Mouse (Mus musculus) thymus, postnatal 0 days (tissue): ENCODE measurements at regions not wholly inside any gene's neighbourhood (a gene's known extent, or its start where the extent isn't known, plus 50 kb on each side); places are given as distances from the start of the nearest gene placed in this dataset.

ENCODE experiments used
- DNase-seq: peaks from one replicate; pipeline ENCODE4 v3.0.0-alpha.2; 2015; ENCODE audit warnings: low spot score

DNA sequence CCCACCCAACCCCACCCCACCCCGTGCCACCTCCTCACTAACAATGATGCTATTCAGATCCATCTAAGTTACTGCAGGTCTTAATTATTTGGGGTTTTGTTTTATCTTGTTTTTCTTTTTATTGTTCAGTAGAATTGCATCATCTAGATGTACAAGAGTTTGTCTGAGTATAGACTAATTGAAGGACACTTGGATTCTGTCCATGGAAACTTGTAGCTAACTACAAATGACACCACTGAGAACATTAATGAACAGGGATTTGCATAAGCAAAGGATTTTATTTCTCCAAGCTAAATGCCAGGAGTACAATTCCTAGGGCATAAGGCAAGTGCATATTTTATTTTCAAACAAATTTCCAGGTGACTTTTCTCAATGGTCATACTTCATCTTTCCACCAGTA is 318.4 kb upstream of the Slc7a11 start:
- no peak for DNase-seq

DNA sequence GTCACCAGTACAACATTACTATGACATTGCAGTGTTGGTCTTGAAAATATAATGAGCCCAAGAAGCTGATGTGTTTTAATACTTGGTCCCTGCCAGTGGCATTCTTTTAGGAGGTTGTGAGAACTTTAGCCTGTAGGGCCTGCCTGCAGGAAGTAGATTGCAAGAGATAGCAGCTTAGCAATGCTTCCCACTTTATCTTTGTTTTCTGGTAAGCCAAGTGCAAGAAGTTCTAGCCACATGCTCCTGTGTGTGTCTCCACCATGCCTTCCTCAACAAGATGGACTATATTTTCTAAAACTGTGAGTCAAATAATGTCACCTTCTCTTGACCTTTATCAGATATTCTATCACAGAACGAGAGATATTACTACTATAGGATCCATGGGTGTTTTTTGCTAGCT is 314.7 kb upstream of the Slc7a11 start:
- no peak for DNase-seq

DNA sequence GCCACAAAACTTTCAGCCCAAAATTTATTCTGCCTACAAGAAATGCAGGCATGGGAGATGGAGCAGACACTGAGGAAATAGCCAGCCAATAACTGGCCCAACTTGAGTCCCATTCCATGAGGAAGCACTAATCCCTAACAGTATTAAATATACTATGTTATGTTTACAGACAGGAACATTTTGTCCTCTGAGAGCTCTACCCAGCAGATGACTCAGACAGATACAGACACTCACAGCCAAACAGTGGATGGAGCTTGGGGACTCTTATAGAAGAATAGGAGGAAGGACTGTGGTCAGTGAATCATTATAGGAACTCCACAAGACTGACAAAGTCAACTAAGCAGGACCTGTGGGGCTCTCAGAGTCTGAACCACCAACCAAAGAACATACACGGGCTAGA is 293.8 kb upstream of the Slc7a11 start:
- no peak for DNase-seq

DNA sequence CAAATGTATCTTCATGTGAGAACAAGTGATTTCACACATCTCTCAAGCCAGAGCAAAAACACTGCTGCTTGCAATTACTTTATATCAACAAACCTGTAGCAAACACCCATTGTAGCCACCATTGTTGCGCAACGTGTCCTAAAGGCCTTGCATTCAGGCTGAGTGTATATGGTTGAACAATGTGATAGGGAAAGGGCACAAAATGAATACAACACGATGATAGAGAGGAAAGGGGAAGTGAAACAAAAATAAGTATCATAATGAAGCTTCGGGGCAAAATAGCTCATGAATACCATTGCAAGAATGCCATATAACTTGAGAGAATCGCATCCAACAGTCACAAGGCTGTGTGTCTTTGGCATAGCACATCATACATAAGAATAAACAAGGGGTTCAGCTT is 275.6 kb upstream of the Slc7a11 start:
- DNase-seq: no peak

DNA sequence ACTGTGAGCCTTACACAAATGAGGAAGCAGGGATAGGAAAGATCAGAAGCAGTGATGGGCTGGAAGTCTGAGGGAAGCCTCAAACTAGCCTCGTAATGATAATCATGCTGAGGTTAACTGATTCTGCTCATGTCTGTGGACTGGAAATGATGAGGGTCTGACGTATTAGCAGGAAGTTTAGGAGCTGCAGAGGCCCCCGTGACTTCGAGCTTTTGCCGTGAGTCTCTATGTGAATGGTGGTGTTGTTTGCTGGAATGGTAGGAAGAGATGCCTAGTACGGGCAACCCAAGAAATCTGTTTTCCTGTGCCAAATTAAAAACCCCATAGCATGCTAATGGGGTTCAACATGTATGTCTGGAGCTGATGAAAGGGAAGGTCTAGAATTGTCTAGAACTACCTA is 270.0 kb upstream of the Slc7a11 start:
- no peak for DNase-seq

DNA sequence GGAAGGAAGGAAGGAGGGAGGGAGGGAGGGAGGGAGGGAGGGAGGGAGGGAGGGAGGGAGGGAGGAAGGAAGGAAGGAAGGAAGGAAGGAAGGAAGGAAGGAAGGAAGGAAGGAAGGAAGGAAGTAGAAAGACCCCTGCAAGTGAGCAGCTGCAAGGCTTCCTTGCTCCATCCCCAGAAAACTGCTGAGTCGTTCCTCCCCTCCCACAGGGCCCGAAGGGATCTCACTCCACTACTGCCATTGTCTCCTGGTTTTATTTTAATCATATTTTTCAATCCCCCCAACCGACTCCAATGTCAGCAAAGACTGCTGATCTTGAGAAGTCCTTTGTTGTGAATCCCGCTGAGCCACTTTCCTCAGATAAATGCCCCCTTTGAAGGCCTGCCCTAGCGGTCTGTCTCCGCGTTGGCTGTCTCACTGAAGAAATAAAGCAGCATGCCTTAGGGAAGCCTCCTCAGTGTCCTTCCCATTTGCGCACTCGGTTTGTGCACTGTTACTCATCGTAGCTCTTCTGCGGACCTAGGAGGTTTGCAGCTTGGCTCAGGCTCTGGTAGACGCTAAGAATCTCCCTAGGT is 266.1 kb upstream of the Slc7a11 start:
- no peak for DNase-seq

DNA sequence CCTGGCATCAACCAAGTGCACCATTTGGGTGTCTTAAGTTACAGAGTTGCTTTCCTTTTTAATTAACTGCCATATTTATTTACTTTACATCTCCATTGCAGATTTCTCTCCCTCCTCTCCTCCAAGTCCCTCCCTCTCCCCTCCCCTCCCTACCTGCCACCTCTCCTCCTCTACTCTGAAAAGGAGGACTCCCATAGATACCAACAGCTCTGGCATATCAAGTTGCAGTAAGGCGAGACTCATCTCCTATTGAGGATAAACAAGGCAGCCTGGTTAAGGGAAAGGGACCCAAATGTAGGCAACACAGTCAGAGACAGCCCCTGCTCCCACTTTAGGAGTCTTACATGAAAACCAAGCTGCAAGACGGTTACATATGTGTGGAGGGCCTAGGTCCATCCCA is 263.3 kb upstream of the Slc7a11 start:
- DNase-seq: no peak

DNA sequence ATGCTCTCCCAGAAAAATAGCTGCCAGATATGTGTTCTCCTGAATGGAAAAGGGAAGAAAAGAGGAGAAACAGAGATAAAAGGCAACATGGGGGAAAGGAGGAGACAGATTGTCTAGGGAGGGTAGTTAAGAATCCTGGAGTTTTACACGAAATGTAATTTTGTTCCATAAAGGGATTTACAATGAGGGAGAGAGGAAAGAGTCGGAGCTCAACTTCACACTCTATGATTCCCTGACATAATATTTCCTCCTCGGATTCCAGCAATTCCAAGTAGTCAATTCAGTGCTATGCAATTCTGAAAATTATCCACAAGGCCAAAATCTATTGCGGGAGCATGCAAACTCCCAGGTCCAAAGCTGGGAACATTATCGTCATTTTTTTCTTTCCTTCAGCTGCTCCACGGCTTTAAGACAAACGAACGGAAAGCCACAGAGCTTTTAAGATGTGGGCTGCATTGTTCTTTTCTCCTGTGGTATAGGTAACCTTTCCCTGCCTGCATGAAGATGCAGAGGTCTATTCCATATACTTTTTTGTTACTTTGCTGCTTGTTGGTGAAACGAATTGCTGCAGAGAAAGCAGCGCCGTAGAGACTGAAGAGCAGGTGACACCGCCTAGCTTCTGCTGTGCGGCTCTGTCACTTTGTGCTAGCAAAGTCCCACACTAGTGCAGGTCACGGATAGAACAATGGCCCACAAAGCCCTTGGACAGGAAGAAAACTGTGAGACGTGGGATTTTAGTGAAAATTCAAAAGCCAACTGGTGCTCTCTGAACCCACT is 251.7 kb upstream of the Slc7a11 start:
- DNase-seq: peak; percentile 37

DNA sequence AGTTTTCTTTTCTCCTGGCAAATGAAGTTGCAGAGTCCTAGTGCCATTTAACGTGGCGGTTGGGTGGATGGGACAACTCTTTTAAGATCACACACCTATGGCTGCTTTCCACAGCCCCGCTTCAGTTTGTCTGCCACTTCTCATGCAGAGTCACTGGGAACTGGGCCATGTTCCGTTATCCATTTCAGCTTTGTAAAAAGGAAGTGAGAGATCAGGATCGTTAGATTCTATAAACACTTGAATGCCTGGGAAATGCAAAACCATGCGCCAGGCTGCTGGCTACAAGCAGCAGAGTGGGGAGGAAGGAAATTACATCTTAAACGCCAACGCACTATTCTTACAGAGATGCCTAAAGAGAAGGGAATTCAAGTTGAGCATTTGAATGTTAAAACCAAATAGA is 251.1 kb upstream of the Slc7a11 start:
- no peak for DNase-seq

DNA sequence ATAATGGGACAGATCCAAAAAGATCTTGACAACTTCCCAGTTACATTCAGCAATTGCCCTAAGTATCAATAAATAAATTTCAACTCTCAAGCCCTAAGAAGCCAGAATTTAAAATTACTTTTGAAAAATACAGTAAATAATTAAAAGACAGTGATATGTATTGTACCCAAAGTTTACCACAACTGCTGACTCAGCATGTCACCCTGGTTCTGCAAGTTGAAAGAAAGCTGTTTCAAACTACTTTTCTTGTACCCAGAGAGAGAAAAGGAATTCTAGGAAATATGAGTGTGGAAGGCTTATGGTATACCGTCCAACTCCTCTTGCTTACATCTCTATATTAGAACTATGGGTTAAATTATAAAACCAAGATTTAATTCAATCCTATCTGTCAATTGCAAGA is 248.9 kb upstream of the Slc7a11 start:
- no peak for DNase-seq

DNA sequence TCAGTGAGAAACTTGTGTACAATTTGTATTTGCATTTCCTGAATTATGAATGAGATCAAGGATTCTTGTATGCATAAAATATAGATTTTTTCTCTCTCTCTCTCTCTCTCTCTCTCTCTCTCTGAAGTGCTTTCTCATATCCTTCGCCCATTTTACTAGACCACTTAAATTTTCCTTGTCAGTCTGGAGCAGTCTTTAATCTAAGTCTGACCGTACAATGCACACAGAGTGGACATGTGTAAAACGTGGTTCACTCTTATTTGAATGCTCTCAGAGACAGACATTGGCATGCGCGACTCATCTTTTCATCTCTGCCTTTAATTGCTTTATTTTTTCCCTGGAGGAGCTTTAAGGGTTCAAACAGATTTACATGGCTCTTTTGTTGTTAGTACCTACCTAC is 247.3 kb upstream of the Slc7a11 start:
- no peak for DNase-seq

DNA sequence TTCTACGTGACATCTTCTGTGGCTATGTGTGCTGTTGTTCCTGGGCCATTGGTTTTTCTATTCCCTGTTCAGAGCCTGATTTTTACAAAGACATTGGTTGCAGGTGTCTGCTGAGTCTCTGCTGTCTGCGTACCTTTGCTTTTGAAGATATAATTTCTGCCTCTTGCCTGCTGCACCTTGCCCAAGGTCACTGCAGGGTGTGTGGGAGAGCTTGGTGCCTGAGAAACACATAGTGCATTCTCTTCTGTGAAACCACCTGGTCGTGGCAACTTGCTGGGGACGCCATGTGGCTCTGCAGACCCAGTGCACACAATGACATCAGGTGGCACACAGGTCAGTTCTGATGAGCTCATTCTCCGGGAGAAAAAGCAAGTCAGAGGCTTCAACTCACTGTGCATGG is 246.0 kb upstream of the Slc7a11 start:
- peak; percentile 53 for DNase-seq

DNA sequence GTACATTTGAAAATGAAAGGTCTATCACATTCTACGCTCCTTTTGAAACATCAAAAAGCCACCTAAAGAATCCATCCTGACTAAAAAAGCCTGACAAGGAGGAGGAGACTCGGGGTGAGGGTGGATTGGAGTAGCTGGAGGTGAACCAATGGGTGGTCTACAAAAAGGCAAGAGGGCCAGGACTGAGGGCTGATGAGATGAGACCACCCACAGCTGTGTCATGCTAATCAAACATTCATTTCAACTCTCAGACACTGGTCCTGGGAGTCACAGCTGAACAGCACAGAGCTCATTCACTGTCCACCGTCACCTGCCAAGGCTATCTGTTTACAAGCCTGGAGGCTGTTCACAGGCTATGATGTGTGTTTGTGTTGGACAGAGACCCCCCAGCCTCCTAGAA is 244.3 kb upstream of the Slc7a11 start:
- DNase-seq: no peak

DNA sequence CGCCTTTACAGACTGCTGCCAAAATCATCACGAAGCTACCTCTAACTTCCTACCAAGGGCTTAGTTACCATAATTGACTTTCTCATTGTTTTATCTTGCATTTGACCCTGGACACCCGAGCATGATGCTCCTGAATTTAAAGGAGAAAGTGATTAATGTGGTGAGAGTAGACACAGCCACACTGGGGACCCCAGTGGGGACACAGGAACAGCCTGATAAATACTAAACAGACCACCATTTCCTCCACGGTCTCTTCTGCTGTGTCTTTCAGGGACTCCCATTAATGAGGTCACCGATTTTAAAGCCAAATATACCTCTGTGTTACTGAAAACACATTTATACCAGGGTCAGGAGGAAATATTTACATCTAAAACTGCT is 235.2 kb upstream of the Slc7a11 start:
- no peak for DNase-seq

DNA sequence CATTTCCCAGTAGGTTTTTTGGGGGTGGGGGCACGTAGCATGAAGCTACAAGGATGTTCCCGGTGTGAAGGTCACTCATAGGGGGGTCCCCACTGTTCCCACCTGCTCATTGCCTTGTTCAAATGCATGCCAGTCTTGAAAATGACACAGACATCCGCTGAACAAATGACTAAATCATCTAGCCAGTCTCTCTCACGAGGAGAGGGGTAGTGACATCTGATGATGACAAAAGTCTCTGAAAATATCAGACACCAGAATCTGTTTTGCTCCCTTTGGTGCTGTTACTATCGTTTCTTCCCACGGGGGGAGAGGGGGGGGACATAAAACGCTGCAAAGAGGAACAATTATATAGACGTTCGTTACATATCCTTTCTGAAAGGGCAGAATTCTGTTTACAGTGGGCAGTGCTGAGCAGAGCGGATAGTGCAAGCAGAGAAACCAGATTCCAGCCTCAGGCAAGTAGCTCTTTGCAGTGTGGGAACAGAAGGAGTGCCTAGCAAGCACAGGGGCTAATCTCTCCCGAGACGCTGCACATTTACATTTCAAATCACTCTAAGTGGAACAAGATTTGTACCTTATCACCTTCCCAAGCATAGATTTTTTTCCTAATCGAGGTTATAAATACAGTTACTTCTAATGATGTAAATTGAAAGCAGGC is 234.7 kb upstream of the Slc7a11 start:
- no peak for DNase-seq

DNA sequence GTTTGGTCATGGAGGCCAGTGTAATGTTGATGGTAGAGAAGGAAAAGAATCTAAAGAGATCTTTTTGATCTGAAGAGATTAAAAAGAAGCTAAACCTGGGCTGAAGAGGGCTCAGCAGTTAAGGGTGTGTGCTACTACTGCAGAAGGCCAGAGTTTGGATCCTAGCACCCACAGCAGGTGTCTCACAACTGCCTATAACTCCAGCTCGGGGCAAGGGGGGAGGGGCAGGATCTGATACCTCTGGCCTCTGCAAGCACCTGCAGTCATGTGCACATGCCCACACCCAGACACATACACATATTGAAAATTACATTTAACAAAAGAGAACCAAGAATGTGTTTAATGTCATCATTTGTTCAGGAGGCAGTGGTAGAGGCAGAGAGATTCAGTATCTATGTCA is 232.4 kb upstream of the Slc7a11 start:
- DNase-seq: peak; percentile 88

DNA sequence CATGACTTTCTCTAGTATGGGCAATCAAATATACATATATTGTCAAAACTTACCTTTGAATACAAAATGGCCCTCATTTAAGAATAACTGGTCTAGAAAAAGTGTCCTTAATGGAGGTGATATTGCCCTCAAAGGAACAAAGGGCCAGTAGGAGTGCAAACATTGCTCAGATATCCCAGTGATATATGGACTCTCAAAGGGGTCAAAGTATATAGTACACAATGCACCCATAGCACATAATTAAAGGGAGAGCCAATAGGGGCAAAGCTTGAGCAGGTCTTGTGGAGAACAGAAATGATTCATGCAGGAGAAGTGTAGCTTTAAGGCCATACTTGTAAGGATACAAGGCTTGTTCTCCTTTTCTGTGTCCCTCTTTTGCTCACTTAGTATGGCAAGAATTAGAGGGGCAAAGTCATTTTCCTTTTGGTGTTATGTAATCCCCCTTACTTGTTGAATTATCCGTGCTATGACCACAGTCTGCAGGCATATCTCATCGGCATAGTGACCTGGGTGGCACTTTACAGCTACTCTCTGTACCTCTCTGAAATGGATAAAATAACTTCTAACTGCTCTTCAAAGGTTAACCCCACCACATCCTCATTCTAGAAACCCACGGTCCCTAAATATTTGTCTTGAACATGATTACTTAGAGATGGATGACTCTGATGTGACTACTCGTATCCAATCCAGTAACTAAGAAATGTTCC is 231.6 kb upstream of the Slc7a11 start:
- no peak for DNase-seq

DNA sequence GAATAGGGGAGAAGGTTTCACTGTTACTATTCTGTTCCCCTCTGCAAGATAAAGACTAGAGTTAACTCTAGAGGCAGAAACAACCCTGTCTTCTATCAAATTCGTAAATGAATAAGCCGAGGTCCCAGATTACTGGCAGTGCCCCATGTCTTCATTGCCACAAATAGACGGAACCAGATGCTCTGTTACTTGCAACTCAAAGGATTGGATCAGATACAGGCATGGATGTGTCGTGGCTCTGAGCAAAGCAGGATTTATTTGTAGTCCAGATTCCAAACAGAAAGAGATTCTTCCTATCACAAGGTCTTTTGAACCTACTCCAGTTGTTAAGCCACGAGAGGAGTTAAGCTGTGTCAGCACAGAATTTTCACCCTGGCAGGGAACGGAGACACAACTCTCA is 221.9 kb upstream of the Slc7a11 start:
- DNase-seq: no peak

DNA sequence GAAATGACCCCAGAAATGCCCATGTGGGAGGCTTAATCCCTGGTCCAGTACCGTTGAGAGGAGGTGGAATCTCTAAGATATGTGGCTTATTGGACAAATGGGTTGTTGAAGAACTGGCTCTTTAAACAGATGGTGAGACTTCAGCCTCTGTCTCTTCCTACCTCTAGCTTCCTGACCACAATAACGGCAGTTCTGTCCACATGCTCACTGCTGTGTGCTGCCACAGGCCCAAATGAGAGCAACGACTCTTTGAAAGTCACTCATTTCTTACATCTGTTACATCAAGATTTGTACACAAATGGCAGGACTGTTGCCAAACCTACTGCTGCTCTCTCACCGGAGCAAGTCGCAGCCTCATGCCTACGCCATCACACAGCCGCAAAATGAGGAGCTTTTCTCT is 217.6 kb upstream of the Slc7a11 start:
- DNase-seq: peak; percentile 69

DNA sequence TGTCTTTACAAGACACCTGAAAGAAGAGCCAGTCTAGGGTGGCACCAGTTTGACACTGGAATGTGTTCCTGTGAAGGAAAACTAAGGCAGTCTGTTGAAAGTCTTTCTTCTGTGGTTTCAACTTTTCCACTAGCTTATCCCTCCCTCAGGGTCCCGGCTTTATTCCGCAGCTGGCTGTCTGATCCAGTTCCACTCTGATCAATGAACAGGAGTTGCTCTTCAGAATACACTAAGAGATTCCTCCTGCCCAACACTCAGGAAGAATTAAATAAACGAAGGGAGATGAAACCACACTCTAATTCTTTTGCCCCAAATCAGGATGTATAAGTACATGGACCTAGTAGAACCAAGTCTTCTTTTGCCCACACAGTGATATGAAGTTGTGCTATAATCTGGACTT is 217.2 kb upstream of the Slc7a11 start:
- no peak for DNase-seq

DNA sequence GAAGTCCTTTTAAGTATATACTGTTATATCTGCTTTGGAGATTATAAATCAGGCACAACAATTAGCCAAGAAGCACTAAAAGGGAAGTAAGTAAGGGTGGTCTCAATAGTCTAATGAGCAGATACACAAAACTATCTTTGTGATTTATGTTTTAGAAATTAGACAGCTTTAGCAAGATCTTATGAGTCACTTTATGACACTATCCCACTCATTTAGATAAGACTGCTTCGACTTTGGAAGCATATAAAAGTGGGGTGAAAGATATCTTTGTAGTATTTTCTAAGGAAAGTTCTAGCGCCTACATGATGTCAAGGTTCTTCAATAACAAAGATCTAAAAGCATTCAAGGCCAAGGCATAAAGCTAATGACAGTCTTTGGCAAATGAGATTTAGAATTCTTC is 214.5 kb upstream of the Slc7a11 start:
- DNase-seq: no peak

DNA sequence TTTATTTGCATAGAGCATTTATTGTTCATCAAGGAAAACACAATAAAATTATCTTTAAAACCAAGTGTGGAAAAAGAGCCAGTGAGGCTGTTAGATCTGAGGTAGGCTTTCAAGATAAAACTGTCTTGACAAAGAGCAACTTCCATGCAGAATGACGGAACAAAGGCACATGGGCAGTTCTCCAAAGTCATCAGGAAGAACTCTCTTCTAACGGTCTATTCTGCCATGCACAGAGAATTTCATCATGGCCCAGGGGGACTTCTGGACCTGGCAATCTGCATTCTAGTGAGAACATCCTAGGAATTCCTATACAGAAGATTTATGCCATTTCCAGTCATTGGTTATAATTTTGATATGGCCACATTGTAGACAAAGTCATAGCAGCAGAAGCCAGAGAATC is 211.0 kb upstream of the Slc7a11 start:
- no peak for DNase-seq
